Mouse (Mus musculus) MEL (cell line): ENCODE measurements around the gene Plekha7.

Experiments used
- CTCF ChIP-seq, 3 experiments: IDR thresholded peaks in 2 of 3; conservative IDR thresholded peaks in 1 of 3; 2 replicates each; pipeline ENCODE4 v1.5.1; 2011 to 2012; ENCODE audit warnings: low read length in 3 of 3, low read depth in 2 of 3, mild to moderate bottlenecking in 2 of 3, improper control_type of control experiment in 1 of 3, inconsistent platforms in 1 of 3, mixed read lengths in 1 of 3, moderate library complexity in 1 of 3; ENCODE audit not compliant: control insufficient read depth in 1 of 3, insufficient read depth in 1 of 3, poor library complexity in 1 of 3, severe bottlenecking in 1 of 3
- EP300 ChIP-seq, 2 experiments: IDR thresholded peaks; 2 replicates each; pipeline ENCODE4 v1.6.1; 2011; ENCODE audit warnings: improper control_type of control experiment in 2 of 2, low read length in 2 of 2, low read depth in 1 of 2, mild to moderate bottlenecking in 1 of 2
- KAT2A ChIP-seq: conservative IDR thresholded peaks from 2 replicates; pipeline ENCODE4 v1.6.1; 2012; ENCODE audit warnings: low read depth, low read length, improper control_type of control experiment, inconsistent platforms
- MXI1 ChIP-seq: IDR thresholded peaks from 2 replicates; pipeline ENCODE4 v1.6.1; 2011; ENCODE audit warnings: mild to moderate bottlenecking, low read depth, low read length, improper control_type of control experiment
- MYB ChIP-seq: IDR thresholded peaks from 2 replicates; pipeline ENCODE4 v1.6.1; 2011; ENCODE audit warnings: mild to moderate bottlenecking, low read depth, low read length, improper control_type of control experiment

DNA sequence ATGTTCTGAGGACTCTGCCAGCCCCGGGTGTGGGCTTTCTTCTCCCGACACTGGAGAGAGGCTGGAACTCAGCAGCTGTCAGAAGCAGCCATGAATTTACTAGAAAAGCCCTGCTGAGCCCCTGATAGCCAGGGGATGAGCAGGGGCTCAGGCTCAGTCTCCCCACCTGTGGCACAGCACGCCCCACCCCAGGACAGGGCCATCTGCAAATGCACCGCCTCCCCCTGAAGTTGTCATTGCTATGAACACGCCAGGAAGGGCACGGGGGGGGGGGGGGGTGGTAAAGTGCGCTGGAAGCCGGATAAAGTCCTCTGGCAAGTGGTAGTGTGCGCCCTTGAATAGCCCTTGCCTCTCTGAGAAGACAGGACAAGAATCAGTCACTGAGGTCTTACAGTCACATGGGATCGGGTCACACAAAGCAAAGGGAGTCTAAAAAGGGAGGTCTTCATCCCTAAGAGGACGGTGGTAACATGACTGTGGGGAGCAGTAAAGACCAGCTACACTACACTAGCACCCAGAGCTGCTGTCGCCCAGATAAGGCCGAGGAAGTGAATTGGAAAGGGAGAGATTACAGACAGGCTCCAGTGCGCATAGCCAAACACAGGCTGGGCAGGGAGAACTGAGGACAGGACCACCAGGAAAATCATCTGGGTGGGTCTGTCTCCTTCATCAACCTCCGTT lies 61.3 kb downstream of the Plekha7 start:
- no peak for TF ChIP-seq KAT2A
- TF ChIP-seq MYB = no peak
- TF ChIP-seq CTCF (IDR thresholded peaks at IDR 0.05 in 2 of 3, conservative IDR thresholded peaks at IDR 0.05 in 1 of 3; ENCODE audit: control insufficient read depth in 1 of 3, insufficient read depth in 1 of 3, low read depth in 2 of 3, low read length in 3 of 3, poor library complexity in 1 of 3, severe bottlenecking in 1 of 3) = no peak; a peak in 1 of 6 replicates
- no peak for TF ChIP-seq MXI1
- peak; percentile 13 to 16; a peak in 1 of 4 replicates for TF ChIP-seq EP300 (IDR thresholded peaks at IDR 0.05; ENCODE audit: low read depth in 1 of 2, low read length in 2 of 2)
